Mouse (Mus musculus): ENCODE results near the gene Sae1.

DNA sequence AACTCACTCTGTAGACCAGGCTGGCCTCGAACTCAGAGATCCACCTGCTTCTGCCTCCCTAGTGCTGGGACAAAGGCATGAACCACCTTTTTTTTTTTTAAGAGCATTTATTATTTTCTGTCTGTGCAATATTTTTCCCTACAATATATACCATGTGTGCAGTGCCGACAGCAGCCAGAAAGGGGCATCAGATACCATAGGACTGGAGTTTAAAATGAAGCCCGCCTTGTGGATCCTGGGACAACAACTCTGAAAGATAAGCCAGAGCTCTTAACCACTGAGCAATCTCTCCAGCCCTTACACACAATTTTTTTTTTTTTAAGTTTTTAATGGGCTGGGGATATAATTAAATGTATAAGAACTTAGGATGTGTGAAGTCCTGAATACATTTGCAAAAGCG lies 93.3 kb downstream of the Sae1 start:
- TF ChIP-seq CTCF (IDR thresholded peaks at IDR 0.05; ENCODE audit: low read depth) (no peak), EP300 (IDR thresholded peaks at IDR 0.05; ENCODE audit: low read depth) (no peak)
